Mouse (Mus musculus) frontal cortex, postnatal 14 days (tissue): ENCODE measurements at regions not wholly inside any gene's neighbourhood (a gene's known extent, or its start where the extent isn't known, plus 50 kb on each side); places are given as distances from the start of the nearest gene placed in this dataset.
"Not testable (repeated sequence)": the region's sequence is repeated elsewhere in the genome, so short reads cannot be mapped to it uniquely, and the experiment has no call there.

ENCODE experiments used
- DNase-seq, 2 experiments: peaks; one replicate each; pipeline ENCODE4 v3.0.0; 2022; ENCODE audit warnings: low spot score in 2 of 2

DNA sequence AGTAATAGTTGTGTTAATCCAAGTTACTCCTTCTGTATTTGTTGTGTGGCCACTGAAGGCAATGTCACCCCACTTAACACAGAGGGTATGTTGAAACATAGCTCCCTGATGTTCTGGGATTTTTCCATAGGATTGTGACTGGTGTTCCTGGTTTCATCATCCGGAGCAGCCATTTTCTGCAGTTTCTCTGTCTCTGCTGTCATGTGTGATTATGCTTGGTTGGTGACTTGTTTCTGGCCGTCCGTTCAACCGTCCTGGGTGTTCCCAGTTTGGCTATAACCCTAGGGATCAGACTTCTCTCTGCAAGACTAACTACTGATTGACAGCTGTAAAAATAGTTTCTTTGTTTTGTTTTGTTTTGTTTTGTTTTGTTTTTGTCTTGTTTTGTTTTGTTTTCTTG, 98.1 kb upstream of the Rpl34 start:
- no peak for DNase-seq

DNA sequence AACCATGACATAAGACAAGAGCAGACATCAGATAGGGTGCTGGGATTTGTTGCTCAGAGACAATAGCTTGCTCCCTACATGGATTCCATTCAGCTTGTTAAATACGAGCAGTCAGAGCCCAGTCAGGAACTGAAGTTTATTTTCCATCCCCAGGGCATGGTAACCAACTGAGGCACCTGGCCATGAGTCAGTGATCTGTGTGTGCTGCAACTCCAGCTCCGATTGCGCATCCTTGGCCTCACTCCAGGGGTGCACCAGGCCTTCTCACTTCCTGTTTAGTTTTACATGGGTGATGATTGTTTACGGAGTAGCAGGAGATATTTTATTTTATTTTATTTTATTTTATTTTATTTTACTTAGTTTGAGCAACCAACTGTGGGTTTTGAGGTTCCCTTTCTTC, 97.7 kb upstream of the Rpl34 start:
- DNase-seq, result no peak

DNA sequence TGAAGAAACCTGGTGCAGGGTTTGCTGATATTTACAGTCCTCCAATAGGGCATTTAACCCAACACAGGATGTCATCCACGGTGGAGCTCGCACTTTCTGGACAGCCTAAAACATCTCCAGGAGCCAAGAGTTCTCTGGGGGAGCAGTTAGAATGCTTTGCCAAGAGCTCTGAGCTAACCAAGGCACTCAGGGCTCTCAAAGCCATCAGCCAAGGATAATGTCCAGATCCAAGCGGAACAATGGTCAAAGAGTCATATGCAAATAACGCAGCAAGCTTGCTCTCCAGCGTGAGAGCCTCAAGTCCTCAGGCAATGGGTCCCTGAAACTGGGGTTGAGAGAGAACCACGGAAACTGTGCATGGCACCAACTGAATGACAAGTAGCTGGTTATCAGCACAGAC, 96.8 kb upstream of the Rpl34 start:
- DNase-seq, result no peak

DNA sequence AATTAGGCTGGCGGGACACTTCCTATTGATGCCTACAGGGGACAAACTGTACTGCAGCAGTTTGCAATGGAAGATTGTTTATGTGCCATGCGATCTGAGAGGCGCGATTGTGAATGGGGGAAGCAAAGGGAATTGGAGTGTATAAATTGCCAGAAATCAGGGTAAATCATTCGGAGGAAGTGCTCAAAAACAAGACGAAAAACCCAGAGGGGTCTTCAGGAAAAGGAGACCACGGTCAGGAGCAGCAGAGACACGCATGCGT, 89.6 kb upstream of the Rpl34 start:
- no peak for DNase-seq

DNA sequence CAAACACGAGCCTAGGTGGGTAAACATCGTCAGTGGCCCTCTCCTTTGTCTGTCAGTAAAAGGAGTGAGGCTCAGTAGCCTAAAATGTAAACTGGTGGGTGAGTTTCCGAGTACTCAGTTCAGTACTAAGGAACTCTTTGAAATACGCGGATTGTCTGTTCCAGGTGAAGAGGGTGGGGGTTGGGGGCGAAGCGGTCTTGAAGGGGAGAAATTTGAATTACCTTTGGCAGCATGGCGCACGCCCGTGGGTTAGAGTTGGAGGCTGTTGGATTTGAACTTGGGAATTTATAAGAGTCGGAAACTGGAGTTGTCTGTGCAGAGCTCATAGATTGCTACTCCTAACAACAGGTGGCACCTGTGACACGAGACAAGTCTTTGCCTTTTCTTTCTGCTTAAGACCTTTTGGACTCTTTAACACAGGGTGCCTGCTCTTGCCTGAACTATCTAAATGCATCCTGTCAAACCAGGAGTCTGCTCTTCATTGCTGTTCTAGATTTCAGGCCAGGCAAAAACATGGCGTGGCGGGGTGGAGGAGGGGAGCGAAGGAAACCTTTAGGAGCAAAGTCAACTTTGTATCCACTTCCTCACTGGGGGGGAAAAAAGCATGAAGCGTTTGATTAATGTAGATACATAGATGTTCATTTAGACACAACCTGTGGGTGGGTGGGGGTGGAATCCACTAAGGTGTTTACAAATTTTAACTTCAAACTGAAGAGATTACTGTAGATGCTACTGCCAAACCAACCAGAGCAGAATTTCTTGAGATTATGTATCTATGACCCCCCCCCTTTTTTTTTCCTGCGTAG, 89.0 kb upstream of the Rpl34 start:
- DNase-seq, result no peak

DNA sequence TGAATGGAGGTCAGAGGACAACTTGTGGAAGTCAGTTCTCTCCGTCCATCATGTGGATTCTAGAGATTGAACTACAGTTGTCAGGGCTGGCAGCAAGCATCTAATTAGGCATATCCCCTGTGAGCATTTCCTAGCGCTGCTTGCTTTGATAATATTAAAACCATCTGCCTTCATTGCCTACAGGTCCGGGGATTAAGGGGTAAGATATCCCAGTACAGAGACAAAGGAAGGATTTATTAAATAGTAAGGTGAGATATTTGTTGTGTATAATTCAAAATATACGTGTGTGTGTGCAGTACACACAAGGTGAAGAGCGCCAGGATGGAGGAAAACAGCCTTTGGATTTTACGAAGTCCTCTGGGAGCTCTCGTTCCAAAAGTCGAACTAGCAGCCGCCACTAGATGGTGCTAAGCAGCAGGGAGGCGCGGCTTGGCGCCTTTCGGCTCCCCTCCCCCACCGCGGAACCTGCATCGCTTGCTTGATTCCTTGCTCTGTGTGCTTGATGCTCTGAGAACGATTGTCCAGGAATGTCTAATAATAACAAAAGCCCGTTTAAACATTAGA, 88.4 kb upstream of the Rpl34 start:
- DNase-seq, result peak; percentile 68 to 88

DNA sequence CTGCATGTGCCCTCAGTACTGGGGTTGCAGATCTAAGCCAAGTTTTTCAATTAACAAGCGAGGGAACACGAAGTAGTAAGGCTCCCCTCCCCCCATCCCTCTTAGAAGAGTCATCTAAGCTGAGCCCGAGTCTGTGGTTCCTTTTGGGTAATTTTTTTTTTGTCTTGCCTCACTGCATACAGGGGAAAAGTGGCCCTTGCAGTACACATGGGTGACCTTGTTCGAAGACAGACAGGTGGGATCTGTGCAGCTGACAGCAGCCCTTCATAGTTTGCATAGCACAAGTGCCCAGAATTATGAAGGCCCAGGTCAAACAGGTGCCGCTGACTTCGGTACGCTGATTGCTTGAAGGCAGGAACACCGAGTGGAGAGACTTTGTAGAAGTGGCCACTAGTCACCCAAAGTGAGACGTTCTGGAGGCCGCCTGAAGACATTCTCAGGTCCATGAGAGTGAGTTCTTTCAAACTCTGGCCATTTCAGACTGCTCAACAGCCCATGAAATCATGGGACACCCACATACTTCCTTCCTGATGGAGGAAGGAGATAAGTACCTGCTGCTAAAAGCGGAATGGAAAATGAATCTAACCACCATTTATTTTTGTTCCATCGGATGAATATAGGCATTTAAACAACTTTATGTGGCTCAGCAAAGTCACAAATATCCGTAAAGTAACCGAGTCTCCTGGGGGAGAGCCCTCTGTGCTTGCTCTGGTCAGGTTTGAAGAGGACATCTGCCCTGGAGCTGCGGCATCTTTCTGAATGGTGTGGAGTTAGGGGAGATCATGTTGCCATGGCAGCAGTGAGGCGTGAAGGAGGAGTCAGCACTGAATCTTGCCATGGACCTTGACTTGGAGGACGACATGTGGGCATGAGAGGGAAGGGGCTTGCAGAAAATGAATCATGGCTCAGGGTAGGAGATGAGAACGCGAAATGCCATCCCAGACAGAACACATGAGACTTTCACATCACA, 79.8 kb upstream of the Rpl34 start:
- no peak for DNase-seq

DNA sequence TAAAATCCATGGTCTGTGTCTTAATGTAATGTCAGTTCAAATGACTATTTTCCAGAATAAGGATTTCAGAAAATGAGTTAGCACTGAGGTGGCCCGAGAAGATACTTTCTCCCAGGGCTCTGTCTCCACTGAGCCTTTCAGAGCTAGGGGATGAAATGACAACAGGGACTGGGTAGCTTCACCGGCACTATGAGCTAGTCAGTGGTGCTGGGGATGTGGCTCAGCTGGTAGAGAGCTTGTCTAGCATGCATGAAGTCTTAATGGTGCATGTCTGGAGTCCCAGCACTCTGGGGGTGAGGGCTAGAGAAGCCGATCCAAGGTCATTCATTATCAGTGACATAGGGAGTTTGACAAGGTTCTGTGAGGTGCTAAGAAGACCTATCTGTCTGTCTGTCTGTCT, 75.1 kb upstream of the Rpl34 start:
- no peak for DNase-seq

DNA sequence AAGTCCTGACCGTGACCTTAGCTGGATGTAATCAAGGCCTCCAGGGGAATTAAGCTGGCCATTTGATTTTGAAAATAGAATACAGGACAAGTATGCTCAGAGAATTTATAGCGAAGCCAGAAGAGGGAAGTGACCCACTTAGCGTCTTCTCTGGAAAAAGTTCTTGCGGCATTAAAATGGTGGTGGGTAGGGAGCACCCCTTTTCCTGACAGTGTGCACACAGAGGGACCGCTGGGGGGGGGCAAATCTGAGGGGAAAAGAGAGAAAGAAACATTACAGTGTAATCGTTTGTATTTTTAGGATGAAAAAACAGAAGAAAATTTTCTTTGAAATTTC, 74.1 kb upstream of the Rpl34 start:
- no peak for DNase-seq

DNA sequence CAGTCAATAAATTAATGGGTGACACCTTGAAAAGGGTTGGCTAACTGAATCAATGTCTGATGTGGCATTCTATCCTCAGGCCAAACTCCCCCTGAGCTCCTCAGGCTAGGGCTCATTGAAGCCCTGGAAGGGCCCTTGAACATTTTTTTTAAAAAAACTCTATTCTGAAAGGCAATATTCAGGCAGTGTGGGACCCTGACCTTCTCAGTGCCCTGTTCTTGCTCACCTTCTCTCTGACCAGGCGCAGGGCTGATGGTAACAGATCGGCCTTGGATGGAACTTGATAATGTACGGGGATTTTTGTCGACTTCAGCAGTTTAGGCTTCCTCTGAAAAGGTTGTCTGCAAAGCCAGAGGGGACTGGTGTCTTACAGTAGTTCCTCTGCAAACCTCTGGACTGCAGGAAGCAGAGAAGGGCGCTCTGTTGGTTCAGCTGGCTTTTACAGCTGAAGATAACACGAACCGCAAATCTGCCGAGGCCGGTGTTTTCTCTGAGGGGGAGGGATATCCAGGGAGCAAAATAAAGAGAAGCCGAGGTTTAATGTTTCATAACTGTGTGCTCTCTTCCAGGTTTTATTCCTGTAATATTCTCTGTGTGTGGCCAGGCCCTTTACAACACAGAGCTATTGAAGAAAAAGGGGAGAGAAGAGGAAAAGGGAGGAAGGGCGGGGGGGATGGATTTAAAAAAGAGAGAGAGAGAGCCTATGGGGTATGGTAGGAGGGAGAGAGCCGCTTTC, 73.6 kb upstream of the Rpl34 start:
- no peak for DNase-seq

DNA sequence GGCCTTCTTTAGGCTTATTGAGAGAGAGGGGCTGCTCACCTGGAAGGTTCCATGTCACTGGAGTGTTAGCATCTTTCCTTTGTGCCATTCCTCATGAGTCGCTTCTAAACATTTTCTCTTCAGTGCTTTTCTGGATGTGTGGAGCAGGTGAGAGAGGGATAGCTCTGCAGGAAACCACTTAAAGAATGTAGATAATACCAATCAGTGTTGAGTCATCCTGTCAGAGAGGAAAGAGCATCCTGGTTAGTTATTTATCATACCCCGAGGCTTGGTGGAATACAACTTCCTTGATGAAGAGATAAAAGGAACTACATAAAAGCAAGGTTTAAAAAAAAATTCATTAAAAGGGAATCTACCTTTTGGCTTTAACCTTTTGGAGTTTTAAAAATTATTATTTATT, 69.8 kb upstream of the Rpl34 start:
- no peak for DNase-seq

DNA sequence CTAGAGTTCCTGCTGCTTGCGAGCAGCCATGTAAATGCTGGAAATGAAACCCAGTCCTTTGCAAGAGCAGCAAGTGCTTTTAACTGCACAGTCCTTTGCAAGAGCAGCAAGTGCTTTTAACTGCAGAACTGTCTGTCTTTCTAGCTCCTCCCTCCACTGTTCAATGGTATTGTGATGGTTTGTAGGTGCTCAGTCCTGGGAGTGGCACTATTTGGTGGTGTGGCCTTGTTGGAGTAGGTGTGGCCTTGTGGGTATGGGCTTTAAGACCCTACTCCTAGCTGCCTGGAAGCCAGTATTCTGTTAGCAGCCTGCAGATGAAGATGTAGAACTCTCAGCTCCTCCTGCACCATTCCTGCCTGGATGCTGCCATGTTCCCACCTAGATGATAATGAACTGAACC, 67.8 kb upstream of the Rpl34 start:
- DNase-seq, result not testable (repeated sequence)

DNA sequence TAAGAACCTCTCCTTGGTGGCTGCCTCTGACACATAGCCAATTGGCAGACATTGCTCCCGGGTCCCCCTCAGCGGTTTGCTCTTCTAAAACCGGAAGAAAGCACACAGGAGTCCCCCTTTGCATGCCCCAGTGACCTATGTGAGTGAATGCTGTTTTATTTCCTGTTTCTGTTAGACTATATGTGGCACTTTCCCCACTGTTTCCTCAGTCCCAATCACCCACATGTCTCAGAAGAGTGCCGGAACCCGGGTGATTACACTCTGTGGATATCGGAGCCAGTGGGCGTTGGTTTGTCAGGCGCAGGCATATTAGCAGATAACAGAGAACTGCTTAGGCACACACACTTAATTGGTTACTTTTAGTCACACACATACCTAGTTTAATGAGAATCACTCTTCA, 66.3 kb upstream of the Rpl34 start:
- DNase-seq, result no peak

DNA sequence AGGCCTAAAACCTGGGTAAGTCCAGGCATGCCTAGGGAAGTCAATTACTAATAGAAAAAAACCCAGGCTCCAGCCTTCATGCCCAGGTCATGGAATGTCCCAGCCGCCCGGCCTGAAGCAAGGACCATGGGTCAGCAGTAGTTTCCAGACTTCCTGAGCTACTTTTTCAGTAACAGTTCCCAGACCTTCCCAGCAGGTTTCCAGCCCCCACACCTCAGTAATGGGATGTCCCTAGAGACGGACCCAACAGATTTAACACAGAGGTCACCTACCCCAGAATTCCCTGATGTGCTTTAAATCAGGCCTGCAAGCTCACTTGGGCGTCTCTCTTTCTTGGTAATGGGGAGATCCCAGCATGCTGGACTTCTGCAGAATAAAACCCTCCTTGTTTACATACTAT, 65.2 kb upstream of the Rpl34 start:
- DNase-seq, result no peak

DNA sequence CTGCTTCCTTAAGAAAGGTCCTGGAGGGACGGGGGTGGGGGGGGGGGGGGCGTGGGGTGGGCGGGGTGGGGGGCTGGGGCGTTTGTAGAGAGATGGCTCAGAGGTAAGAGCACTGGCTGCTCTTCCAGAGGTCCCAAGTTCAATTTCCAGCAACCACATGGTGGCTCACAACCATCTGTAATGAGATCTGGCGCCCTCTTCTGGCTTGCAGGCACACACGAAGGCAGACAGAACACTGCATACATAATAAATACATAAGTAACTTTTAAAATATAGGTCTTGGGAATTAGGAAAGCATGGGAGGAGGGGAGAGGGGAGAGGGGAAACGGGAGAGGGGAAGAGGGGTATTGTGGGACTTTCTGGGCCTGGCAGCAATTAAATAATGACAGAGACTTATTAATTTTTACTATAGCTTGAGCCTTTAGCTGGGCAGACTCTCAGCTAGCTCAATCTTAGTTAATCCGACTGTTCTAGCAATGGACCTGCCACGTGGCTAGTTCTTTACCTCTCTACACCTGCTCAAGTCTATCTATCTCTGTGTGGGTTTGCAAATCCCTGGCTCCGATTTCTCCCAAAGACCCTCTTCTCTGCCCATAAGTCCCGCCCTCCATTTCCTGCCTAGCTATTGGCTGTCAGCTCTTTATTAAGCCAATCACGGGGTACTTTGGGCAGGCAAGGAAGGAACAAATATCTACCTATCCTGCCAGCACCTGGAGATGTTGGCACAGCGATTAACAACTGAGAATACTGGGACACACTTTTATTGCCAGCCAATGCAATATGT, 64.1 kb upstream of the Rpl34 start:
- DNase-seq, result no peak

DNA sequence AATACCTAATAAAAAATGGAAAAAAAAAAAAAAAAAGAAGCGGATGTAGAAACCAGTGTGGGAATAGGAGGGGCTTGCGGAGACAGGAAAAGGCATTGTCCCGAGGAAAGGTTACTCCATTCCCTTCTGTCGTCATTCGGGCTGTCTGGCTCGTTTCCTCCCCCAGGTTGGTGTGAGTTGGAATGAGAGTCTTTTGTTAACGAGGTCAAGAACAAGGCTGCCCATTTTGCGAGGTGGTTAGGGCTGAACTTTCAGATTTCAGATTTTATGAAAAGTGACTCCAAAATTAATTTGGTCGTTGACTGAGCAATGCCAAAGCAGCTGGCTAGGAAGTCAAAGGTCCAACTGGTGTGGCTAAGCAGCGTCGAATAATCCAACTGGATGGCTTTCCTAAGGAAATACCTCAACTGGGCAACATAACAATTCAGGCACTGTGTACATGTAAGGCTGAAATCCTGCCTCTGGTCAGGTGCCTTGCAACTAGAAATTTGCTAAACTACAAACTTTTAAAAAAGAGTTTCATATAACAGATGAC, 50.6 kb upstream of the Rpl34 start:
- no peak for DNase-seq
